Mouse (Mus musculus) limb, embryonic 13.5 days (tissue): ENCODE results near the gene Gse1. TPM values are rescaled to one million over a fixed set of nuclear protein-coding genes. Genes with fewer than 3 reads are reported as not detected.

Experiments
- ATAC-seq: fragments of 200-750 bp; cut with Nextera tagmentation; 2 replicates; pipeline ENCODE4 v1.8.0; 2017; ENCODE audit warnings: low read depth, moderate number of reproducible peaks, moderate TSS enrichment; ENCODE audit not compliant: low FRiP score
- H3K27ac ChIP-seq: fragments of 300-500 bp; sonication (generic); 2 replicates; pipeline ENCODE4 v1.5.1; 2015; ENCODE audit warnings: inconsistent platforms, mild to moderate bottlenecking, moderate library complexity
- H3K27me3 ChIP-seq: fragments of 300-500 bp; sonication (generic); 2 replicates; pipeline ENCODE4 v1.6.1; 2015; ENCODE audit warnings: mild to moderate bottlenecking, inconsistent platforms
- H3K36me3 ChIP-seq: fragments of 300-500 bp; sonication (generic); 2 replicates; pipeline ENCODE4 v1.6.1; 2015; ENCODE audit warnings: inconsistent platforms, mild to moderate bottlenecking, moderate library complexity
- H3K4me1 ChIP-seq: fragments of 300-500 bp; sonication (generic); 2 replicates; pipeline ENCODE4 v1.6.1; 2015; ENCODE audit warnings: inconsistent platforms
- H3K4me2 ChIP-seq: fragments of 300-500 bp; sonication (generic); replicated peaks from 2 replicates; pipeline ENCODE4 v1.6.1; 2015; ENCODE audit warnings: inconsistent platforms, mild to moderate bottlenecking, moderate library complexity
- H3K4me3 ChIP-seq: fragments of 300-500 bp; sonication (generic); 2 replicates; pipeline ENCODE4 v1.5.1; 2015; ENCODE audit warnings: moderate library complexity, mild to moderate bottlenecking, inconsistent platforms
- H3K9ac ChIP-seq: fragments of 300-500 bp; sonication (generic); 2 replicates; pipeline ENCODE4 v1.6.1; 2015; ENCODE audit warnings: mild to moderate bottlenecking, inconsistent platforms
- H3K9me3 ChIP-seq: fragments of 300-500 bp; sonication (generic); 2 replicates; pipeline ENCODE4 v1.6.1; 2016; ENCODE audit warnings: inconsistent platforms
- WGBS: fragments of 180-500 bp; shearing (Covaris S2); methylation state at CpG from one replicate; pipeline ENCODE4 v1.1.7; 2015; 5-methylcytosine and 5-hydroxymethylcytosine counted together
- polyA plus RNA-seq: library from polyadenylated mRNA; unstranded; fragments of >200 nt; fragmentation: Nextera tagmentation; extraction: Ambion mirVana; gene quantifications from 2 replicates; pipeline ENCODE4 v1.2.1, GENCODE M21; 2015

Gse1 gene
- polyA plus RNA-seq, 1 experiment from 2014 or later = 6.9 TPM

- peaks cover 40% of the 10 kb centered on the region for H3K27me3 ChIP-seq
These were observed 242.9 kb downstream of the Gse1 start for GRCm38 (mm10) chr8:120471166-120471565.

GRCm38 (mm10) chr8:120471752-120472151 is 243.5 kb downstream of the Gse1 start:
- ATAC-seq = no peak
- 47% methylated on average over 2 of the region's 2 CpGs for WGBS
- Histone ChIP-seq H3K27me3 (peaks cover 36% of the 10 kb centered on the region), H3K9ac (no peak overlapping the region), H3K9me3 (no peaks in the 10 kb centered on the region), H3K4me1 (peaks cover 54% of the 10 kb centered on the region), H3K4me3 (no peak overlapping the region), H3K4me2 (no peak overlapping the region), H3K36me3 (no peaks in the 10 kb centered on the region), H3K27ac (no peak overlapping the region)

More at GRCm38 (mm10) chr8:120471166-120471565, 242.9 kb downstream of the Gse1 start:
- WGBS = 7% methylated on average over 7 of the region's 7 CpGs
- ATAC-seq = peak; percentile 26; the same call in 1 of the 2 replicates
- no peak overlapping the region for H3K4me3 ChIP-seq
- no peaks in the 10 kb centered on the region for H3K9me3 ChIP-seq
- H3K27ac ChIP-seq = peak overlapping the region; percentile 7; the same call in 1 of the 2 replicates
- H3K36me3 ChIP-seq = no peaks in the 10 kb centered on the region
- no peak overlapping the region for H3K4me2 ChIP-seq
- H3K9ac ChIP-seq = no peak overlapping the region
- H3K4me1 ChIP-seq = peaks cover 54% of the 10 kb centered on the region

GRCm38 (mm10) chr8:120472230-120472629 is 244.0 kb downstream of the Gse1 start:
- WGBS = 16% methylated on average over 16 of the region's 16 CpGs
- Histone ChIP-seq H3K4me2 (no peak overlapping the region), H3K4me1 (peaks cover 54% of the 10 kb centered on the region), H3K36me3 (no peaks in the 10 kb centered on the region), H3K4me3 (no peak overlapping the region), H3K27ac (no peak overlapping the region; the same call in 1 of the 2 replicates), H3K9me3 (no peaks in the 10 kb centered on the region), H3K27me3 (peaks cover 31% of the 10 kb centered on the region), H3K9ac (no peak overlapping the region)
- ATAC-seq = no peak

DNA sequence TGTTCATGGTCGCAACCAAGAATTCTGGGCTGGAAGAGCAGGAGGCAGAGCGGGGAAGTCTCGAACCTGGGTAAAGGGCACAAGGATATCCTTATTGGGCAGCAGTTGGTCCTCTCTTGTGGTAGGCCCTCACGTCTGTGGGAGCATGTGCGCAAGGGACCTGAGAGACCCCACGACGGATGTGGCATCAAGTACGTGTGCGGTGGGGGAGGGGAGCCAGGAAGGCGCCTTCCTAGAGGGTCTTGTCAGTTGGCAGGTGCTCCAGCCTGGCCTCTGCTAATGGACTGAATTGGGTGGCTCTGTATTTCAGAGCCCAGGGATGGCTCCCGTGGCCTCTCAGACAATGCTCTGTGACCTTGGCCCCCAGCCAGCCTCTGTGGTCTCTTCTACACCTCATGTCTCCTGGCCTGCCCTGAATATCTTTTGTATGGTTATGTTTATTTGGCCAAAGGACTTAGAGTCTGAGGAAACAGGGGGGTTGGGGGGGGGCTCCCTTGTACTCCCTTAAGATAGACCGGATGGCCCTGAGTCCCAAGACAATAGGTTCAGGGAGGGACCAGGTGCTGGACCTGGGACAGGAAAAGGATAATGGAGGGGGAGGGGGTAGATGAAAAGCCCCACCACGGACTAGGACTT is 245.6 kb downstream of the Gse1 start:
- peaks cover 16% of the 10 kb centered on the region; the same call in 1 of the 2 replicates for H3K27me3 ChIP-seq
- H3K27ac ChIP-seq = no peak overlapping the region
- H3K4me2 ChIP-seq = no peak overlapping the region
- H3K4me3 ChIP-seq = no peak overlapping the region
- no peak for ATAC-seq
- H3K9me3 ChIP-seq = no peaks in the 10 kb centered on the region
- 90% methylated on average over 13 of the region's 13 CpGs for WGBS
- peaks cover 54% of the 10 kb centered on the region for H3K4me1 ChIP-seq
- H3K36me3 ChIP-seq = no peaks in the 10 kb centered on the region
- H3K9ac ChIP-seq = no peak overlapping the region

DNA sequence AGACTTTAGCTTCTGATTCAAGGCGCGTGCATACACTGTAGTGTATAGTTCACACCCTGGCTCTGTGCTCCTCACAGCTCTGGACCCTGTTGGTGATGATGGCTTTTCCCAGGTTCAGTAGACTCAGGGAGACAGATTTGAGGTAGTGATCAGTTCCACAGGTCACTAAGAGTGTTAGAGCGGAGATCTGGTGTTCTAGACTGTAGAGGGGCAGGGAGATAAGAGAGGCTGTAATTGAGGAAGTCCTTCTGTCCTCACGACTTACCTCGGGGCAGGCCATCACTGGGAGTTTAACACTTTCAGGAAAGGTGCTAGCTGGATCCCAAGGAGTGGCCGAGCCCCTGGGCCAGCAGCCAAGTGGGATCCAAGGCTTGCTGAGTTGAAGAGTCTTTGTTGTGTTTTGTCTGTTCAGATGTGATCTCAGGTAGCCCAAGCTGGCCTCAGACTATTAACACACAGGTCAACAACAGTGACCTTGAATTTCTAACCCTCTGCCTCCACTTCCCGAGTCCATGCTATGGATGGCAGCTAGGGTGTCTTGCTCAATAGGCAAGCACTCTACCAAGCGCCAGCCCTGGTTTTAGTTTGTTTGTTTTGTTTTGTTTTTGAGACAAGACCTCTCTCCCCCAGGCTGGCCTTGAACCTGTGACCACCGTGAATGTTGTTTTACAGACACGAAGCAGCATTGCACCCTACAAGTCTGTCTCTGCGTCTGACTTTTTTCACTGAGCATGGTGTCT is 246.4 kb downstream of the Gse1 start:
- peaks cover 54% of the 10 kb centered on the region for H3K4me1 ChIP-seq
- H3K27me3 ChIP-seq = peaks cover 22% of the 10 kb centered on the region
- no peak overlapping the region for H3K9ac ChIP-seq
- H3K4me3 ChIP-seq = no peak overlapping the region
- H3K4me2 ChIP-seq = no peak overlapping the region
- WGBS = 76% methylated on average over 11 of the region's 11 CpGs
- H3K27ac ChIP-seq = no peak overlapping the region
- ATAC-seq = no peak
- no peaks in the 10 kb centered on the region for H3K36me3 ChIP-seq
- no peaks in the 10 kb centered on the region for H3K9me3 ChIP-seq

DNA sequence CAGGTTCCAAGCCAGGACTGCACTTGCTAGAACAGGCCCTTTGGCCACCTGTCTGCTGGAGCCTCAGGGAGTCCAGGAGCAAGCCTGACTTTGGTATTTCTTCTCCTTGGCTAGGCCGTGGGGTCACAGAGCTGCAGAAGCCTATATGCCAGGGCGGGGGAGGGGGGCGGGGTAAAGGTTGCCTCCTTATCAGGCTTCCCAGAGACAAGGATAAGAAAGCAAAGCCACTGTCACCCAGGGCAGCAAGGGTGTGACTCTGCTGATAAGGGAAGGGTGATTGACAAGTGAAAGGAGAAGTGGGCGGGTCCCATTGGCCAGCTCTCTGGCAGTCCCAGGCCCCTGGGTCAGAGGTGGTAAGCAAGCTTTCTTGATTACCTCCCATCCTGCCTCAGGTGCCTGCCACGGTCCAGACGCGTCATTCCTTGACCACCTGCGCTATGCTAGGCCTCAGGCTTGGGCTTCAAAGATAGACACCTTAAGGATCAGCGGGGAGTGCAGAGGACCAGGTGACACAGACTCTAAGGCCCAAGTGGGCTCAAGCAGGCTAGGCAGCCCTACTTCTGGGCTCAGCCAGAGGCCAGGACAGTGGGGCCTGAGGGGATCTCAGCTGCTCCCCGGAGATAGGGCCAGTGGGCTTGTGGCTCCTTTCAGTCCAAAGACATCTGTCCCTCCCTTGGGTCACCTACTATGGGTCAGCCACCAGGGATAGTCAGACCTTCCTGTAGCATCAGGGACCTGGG is 247.4 kb downstream of the Gse1 start:
- Histone ChIP-seq H3K27ac (no peak overlapping the region), H3K9me3 (no peaks in the 10 kb centered on the region), H3K4me2 (no peak overlapping the region), H3K4me1 (peaks cover 46% of the 10 kb centered on the region), H3K27me3 (peaks cover 20% of the 10 kb centered on the region), H3K4me3 (no peak overlapping the region), H3K9ac (no peak overlapping the region), H3K36me3 (no peaks in the 10 kb centered on the region)
- peak; percentile 30; the same call in 1 of the 2 replicates for ATAC-seq
- 69% methylated on average over 10 of the region's 10 CpGs for WGBS

GRCm38 (mm10) chr8:120476711-120477575 is 248.7 kb downstream of the Gse1 start:
- H3K4me2 ChIP-seq = 0 out of 2 replicates have a peak overlapping the region, but pooled peaks have one; percentile 11
- H3K27ac ChIP-seq = 0 out of 2 replicates have a peak overlapping the region, but pooled peaks have one; percentile 3
- no peak overlapping the region for H3K9ac ChIP-seq
- peaks cover 20% of the 10 kb centered on the region for H3K27me3 ChIP-seq
- no peak overlapping the region for H3K4me3 ChIP-seq
- 26% methylated on average over 25 of the region's 25 CpGs for WGBS
- no peaks in the 10 kb centered on the region for H3K36me3 ChIP-seq
- no peak for ATAC-seq
- H3K4me1 ChIP-seq = peaks cover 33% of the 10 kb centered on the region
- no peaks in the 10 kb centered on the region for H3K9me3 ChIP-seq

GRCm38 (mm10) chr8:120478754-120479153 is 250.5 kb downstream of the Gse1 start:
- Histone ChIP-seq H3K36me3 (no peaks in the 10 kb centered on the region), H3K27ac (no peak overlapping the region), H3K4me3 (no peak overlapping the region), H3K9ac (no peak overlapping the region), H3K9me3 (no peaks in the 10 kb centered on the region), H3K4me1 (peaks cover 21% of the 10 kb centered on the region), H3K4me2 (no peak overlapping the region), H3K27me3 (peaks cover 26% of the 10 kb centered on the region)
- no peak for ATAC-seq
- 81% methylated on average over 11 of the region's 11 CpGs for WGBS

GRCm38 (mm10) chr8:120479691-120480090 is 251.4 kb downstream of the Gse1 start:
- Histone ChIP-seq H3K9me3 (no peaks in the 10 kb centered on the region), H3K27me3 (peaks cover 35% of the 10 kb centered on the region), H3K4me1 (peaks cover 29% of the 10 kb centered on the region), H3K4me2 (no peak overlapping the region), H3K4me3 (no peak overlapping the region), H3K36me3 (no peaks in the 10 kb centered on the region), H3K27ac (no peak overlapping the region), H3K9ac (no peak overlapping the region)
- no peak for ATAC-seq
- WGBS = 88% methylated on average over 4 of the region's 4 CpGs

- H3K36me3 ChIP-seq = no peaks in the 10 kb centered on the region
- peaks cover 53% of the 10 kb centered on the region for H3K27me3 ChIP-seq
- H3K9ac ChIP-seq = no peak overlapping the region
- 73% methylated on average over 9 of the region's 9 CpGs for WGBS
- no peaks in the 10 kb centered on the region for H3K9me3 ChIP-seq
- no peak for ATAC-seq
- no peak overlapping the region for H3K4me3 ChIP-seq
- H3K4me2 ChIP-seq = no peak overlapping the region
- no peak overlapping the region for H3K27ac ChIP-seq
- H3K4me1 ChIP-seq = peaks cover 37% of the 10 kb centered on the region
These were observed 253.9 kb downstream of the Gse1 start for GRCm38 (mm10) chr8:120482015-120482689.

GRCm38 (mm10) chr8:120484460-120484859 is 256.2 kb downstream of the Gse1 start:
- Histone ChIP-seq H3K9ac (0 out of 2 replicates have a peak overlapping the region, but pooled peaks have one; percentile 39), H3K36me3 (no peaks in the 10 kb centered on the region), H3K27ac (no peak overlapping the region), H3K4me1 (peaks cover 56% of the 10 kb centered on the region), H3K27me3 (peaks cover 50% of the 10 kb centered on the region), H3K4me2 (no peak overlapping the region), H3K9me3 (no peaks in the 10 kb centered on the region), H3K4me3 (no peak overlapping the region)
- whole genome bisulfite sequencing = 47% methylated on average over 6 of the region's 6 CpGs
- ATAC-seq = no peak
